In genomic region chr4:155599901-155600825, GRCm38 (mm10) we compare ENCODE assay signal across 1 mouse cellular context.
TF ChIP-seq lines count a peak whose summit lies in the region.

No protein-coding gene starts in this region.

TF ChIP-seq in MEL, 35 proteins besides CTCF, POLR2A, EP300 and RAD21 (continued from another document):
- TF ChIP-seq E2F4 (IDR thresholded peaks at IDR 0.05; ENCODE audit: borderline replicate concordance, low read depth, low read length) (no peak), ZMIZ1 (IDR thresholded peaks at IDR 0.05; ENCODE audit: low read depth, low read length) (no peak)
